Mouse (Mus musculus) midbrain, embryonic 11.5 days (tissue): ENCODE measurements around the gene Syne4. TPM values are rescaled to one million over a fixed set of nuclear protein-coding genes. Genes with fewer than 3 reads are reported as not detected.
A peak's percentile ranks its signal among the peaks of the same experiment; 100 is the strongest.

Experiments used
- ATAC-seq: fragments of 200-750 bp; cut with Nextera tagmentation; 2 replicates; pipeline ENCODE4 v1.8.0; 2017; ENCODE audit warnings: moderate TSS enrichment, moderate library complexity; ENCODE audit not compliant: low FRiP score
- DNase-seq: peaks from one replicate; pipeline ENCODE4 v3.0.0; 2015; ENCODE audit warnings: low spot score; ENCODE audit errors: missing footprints
- H3K27ac ChIP-seq: fragments of 300-500 bp; sonication (generic); 2 replicates; pipeline ENCODE4 v1.5.1; 2014; ENCODE audit warnings: low read depth, low read length
- H3K27me3 ChIP-seq: fragments of 300-500 bp; sonication (generic); 2 replicates; pipeline ENCODE4 v1.6.1; 2014; ENCODE audit warnings: mild to moderate bottlenecking, low read length, moderate library complexity, mixed read lengths; ENCODE audit not compliant: control insufficient read depth, insufficient read depth
- H3K36me3 ChIP-seq: fragments of 300-500 bp; sonication (generic); 2 replicates; pipeline ENCODE4 v1.6.1; 2014; ENCODE audit warnings: mild to moderate bottlenecking, low read length, moderate library complexity, mixed read lengths; ENCODE audit not compliant: control insufficient read depth, insufficient read depth
- H3K4me1 ChIP-seq: fragments of 300-500 bp; sonication (generic); 2 replicates; pipeline ENCODE4 v1.6.1; 2014; ENCODE audit warnings: low read length; ENCODE audit not compliant: control insufficient read depth, insufficient read depth
- H3K4me2 ChIP-seq: fragments of 300-500 bp; sonication (generic); 2 replicates; pipeline ENCODE4 v1.6.1; 2014; ENCODE audit warnings: mild to moderate bottlenecking, moderate library complexity
- H3K4me3 ChIP-seq: fragments of 300-500 bp; sonication (generic); 2 replicates; pipeline ENCODE4 v1.5.1; 2014; ENCODE audit warnings: low read depth, low read length
- H3K9ac ChIP-seq: fragments of 300-500 bp; sonication (generic); 2 replicates; pipeline ENCODE4 v1.6.1; 2014; ENCODE audit warnings: low read length
- H3K9me3 ChIP-seq: fragments of 300-500 bp; sonication (generic); 2 replicates; pipeline ENCODE4 v1.6.1; 2016; ENCODE audit warnings: low read length; ENCODE audit not compliant: control insufficient read depth
- WGBS: fragments of 180-500 bp; shearing (Covaris S2); extraction: QIAGEN DNeasy Blood & Tissue Kit; methylation state at CpG from one replicate; pipeline ENCODE4 v1.1.7; 2014; 5-methylcytosine and 5-hydroxymethylcytosine counted together
- polyA plus RNA-seq: library from polyadenylated mRNA; unstranded; fragments of >200 nt; fragmentation: Nextera tagmentation; extraction: Ambion mirVana; gene quantifications from 2 replicates; pipeline ENCODE4 v1.2.1, GENCODE M21; 2014

Syne4 gene
- polyA plus RNA-seq, 1 experiment from 2014 or later: 8.2 TPM

DNA sequence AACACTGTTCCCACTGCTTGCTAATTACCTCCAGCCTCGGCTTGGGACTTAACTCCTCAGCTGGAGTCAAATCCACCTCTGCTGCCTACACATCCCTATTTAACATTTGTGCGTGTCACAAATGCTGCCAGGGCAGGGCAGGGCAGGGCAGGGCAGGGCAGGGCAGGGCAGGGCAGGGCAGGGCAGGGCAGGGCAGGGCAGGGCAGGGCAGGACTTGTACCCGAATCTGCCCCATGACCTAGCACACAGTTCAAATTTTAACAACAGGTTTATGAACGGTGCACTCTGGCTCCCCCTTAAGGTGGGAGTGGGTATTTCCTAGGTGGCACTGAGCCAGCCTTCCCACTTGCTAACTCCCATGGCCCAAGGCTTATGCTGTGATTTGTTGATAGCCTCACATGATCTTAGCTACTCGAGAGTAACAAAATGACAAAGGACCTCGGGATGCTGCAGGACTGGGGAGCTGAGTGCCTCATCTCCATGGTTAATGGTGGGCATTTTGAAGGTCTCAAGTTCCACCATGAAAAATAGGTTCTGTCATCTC lies 38.7 kb downstream of the Syne4 start:
- Histone ChIP-seq H3K4me2 (no peak overlapping the region), H3K36me3 (peaks cover 5% of the 10 kb centered on the region; the same call in 1 of the 2 replicates), H3K4me1 (no peaks in the 10 kb centered on the region; the same call in 1 of the 2 replicates), H3K27me3 (peaks cover 4% of the 10 kb centered on the region), H3K4me3 (no peak overlapping the region), H3K9ac (no peak overlapping the region), H3K27ac (no peak overlapping the region), H3K9me3 (no peaks in the 10 kb centered on the region)
- peak; percentile 63 for ATAC-seq
- 19% methylated on average over 6 of the region's 6 CpGs for WGBS
- DNase-seq: peak; percentile 97

DNA sequence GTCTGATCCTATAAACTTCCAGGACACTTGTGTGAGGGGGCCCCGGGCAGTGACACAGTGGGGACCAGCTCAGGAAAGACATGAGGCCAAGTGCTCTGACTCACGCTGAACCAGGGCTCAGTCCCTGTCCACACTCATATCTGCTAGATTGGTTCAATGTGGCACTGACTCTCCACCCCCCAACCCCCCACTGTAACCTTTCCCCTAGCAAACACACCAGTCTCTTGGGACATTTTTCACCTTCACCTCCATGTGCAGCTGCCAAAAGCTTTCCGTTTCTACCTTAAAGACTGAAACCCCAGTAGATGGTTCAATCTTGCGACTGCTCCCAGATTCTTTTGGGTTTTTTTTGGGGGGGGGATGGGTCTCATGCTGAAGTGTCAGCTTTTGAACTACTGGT lies 39.5 kb downstream of the Syne4 start:
- WGBS: 77% methylated on average over 4 of the region's 4 CpGs
- DNase-seq: peak; percentile 69
- no peak for ATAC-seq

DNA sequence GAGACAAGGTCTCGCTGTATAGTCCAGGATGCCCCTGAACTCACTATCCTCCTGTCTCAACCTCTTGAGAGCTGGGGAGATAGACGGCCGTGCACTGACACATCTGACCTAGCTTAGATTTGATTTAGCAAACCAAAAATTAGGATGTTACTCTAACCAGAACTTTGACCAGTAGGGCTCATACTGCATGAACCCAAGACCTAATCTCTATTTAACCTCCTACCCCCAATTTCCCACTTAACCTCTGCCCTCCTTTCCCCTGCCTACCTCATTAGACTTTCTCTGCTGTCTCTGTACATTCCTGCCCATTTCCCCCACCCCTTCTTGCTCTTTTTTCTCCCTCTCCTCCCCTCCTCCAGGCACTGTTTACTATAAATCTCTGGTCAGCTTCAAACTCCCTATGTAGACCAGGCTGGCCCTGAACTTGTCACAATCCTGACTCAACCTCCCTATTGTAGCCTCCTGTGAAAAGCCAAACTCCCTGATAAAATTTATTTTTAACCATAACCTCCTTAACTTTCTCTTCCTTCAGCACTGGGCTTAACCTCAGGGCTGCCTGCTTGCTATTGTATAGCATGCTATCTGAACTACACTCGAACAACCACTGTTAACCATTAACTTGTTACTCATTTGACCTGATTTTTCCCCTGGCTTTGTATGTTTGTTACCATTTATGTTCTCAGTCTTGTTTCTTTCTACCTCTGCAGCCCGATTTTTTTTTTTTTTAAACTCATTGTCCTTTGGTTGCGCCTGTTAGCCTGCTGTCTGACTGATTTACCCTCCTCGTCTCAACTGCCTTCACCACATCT lies 44.0 kb downstream of the Syne4 start:
- peaks cover 17% of the 10 kb centered on the region for H3K4me1 ChIP-seq
- 76% methylated on average over 7 of the region's 7 CpGs for WGBS
- H3K9me3 ChIP-seq: no peaks in the 10 kb centered on the region
- H3K27me3 ChIP-seq: no peaks in the 10 kb centered on the region
- no peak for ATAC-seq
- H3K4me3 ChIP-seq: no peak overlapping the region
- peaks cover 5% of the 10 kb centered on the region; the same call in 1 of the 2 replicates for H3K36me3 ChIP-seq
- DNase-seq: peak; percentile 72
- H3K4me2 ChIP-seq: no peak overlapping the region
- 0 out of 2 replicates have a peak overlapping the region, but pooled peaks have one; percentile 5 for H3K9ac ChIP-seq
- no peak overlapping the region for H3K27ac ChIP-seq

More for the DNA sequence above, 39.5 kb downstream of the Syne4 start:
- no peak overlapping the region for H3K4me2 ChIP-seq
- no peaks in the 10 kb centered on the region for H3K27me3 ChIP-seq
- H3K27ac ChIP-seq: no peak overlapping the region
- H3K9me3 ChIP-seq: no peaks in the 10 kb centered on the region
- H3K4me1 ChIP-seq: peaks cover under 1% of the 10 kb centered on the region
- H3K9ac ChIP-seq: no peak overlapping the region
- peaks cover 5% of the 10 kb centered on the region; the same call in 1 of the 2 replicates for H3K36me3 ChIP-seq
- H3K4me3 ChIP-seq: no peak overlapping the region

- H3K4me2 ChIP-seq: no peak overlapping the region
- peaks cover 2% of the 10 kb centered on the region; the same call in 1 of the 2 replicates for H3K27me3 ChIP-seq
- WGBS: 90% methylated on average over 31 of the region's 31 CpGs
- H3K4me1 ChIP-seq: peaks cover 17% of the 10 kb centered on the region
- no peak overlapping the region for H3K4me3 ChIP-seq
- peak; percentile 4 for DNase-seq
- H3K9me3 ChIP-seq: no peaks in the 10 kb centered on the region
- peaks cover 5% of the 10 kb centered on the region; the same call in 1 of the 2 replicates for H3K36me3 ChIP-seq
- no peak for ATAC-seq
- no peak overlapping the region for H3K27ac ChIP-seq
- no peak overlapping the region for H3K9ac ChIP-seq
Observed at GRCm38 (mm10) chr7:30359276-30359865, 44.8 kb downstream of the Syne4 start.

DNA sequence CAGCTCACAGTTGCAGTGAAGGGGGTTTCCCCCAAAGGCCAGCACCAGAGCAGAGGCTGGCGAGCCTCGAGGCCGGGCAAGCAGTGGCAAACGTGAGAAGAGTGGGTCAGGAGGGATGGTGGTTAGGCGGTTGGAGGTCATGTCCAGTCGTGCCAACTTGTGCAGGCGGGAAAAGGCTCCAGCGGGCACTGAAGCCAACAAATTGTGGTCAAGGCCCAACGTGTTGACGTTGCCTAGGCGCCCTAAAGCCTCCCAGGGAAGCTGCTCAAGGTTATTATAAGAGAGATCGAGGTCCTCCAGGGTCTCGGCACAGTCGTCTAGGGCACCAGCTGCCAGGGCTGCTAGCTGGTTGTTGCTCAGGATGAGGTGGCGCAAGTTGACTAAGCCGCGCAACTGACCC lies 45.4 kb downstream of the Syne4 start:
- H3K4me3 ChIP-seq: no peak overlapping the region
- peaks cover 2% of the 10 kb centered on the region; the same call in 1 of the 2 replicates for H3K27me3 ChIP-seq
- no peak overlapping the region for H3K9ac ChIP-seq
- ATAC-seq (no peak), DNase-seq (peak; percentile 53)
- H3K36me3 ChIP-seq: peaks cover 5% of the 10 kb centered on the region; the same call in 1 of the 2 replicates
- 91% methylated on average over 17 of the region's 17 CpGs for WGBS
- H3K4me2 ChIP-seq: no peak overlapping the region
- no peak overlapping the region for H3K27ac ChIP-seq
- no peaks in the 10 kb centered on the region for H3K9me3 ChIP-seq
- peaks cover 17% of the 10 kb centered on the region for H3K4me1 ChIP-seq

GRCm38 (mm10) chr7:30362652-30363343 lies 48.2 kb downstream of the Syne4 start, which contains the start of gene Lrfn3:
Lrfn3 (minus strand) TSS chr7:30362772.
- Histone ChIP-seq H3K9ac (peak within 1 kb of the TSS; percentile 80), H3K4me1 (peaks cover 17% of the 10 kb centered on the region), H3K4me3 (peak within 1 kb of the TSS; percentile 59), H3K27ac (no peak within 1 kb of the TSS), H3K9me3 (no peaks in the 10 kb centered on the region), H3K36me3 (no peaks in the 10 kb centered on the region), H3K4me2 (peak within 1 kb of the TSS; percentile 87), H3K27me3 (peaks cover 2% of the 10 kb centered on the region; the same call in 1 of the 2 replicates)
- 1% methylated on average over 38 of the region's 55 CpGs for WGBS
- DNase-seq: peak; percentile 99
- ATAC-seq: peak; percentile 78

GRCm38 (mm10) chr7:30363344-30363738 lies 48.7 kb downstream of the Syne4 start:
- Histone ChIP-seq H3K9me3 (no peaks in the 10 kb centered on the region), H3K9ac (peak overlapping the region; percentile 80), H3K27me3 (peaks cover 2% of the 10 kb centered on the region; the same call in 1 of the 2 replicates), H3K27ac (no peak overlapping the region), H3K4me1 (peaks cover 17% of the 10 kb centered on the region), H3K4me3 (peak overlapping the region; percentile 59), H3K4me2 (peak overlapping the region; percentile 87), H3K36me3 (no peaks in the 10 kb centered on the region)
- DNase-seq (no peak), ATAC-seq (peak; percentile 28; the same call in 1 of the 2 replicates)
- WGBS: 75% methylated on average over 6 of the region's 6 CpGs

- Histone ChIP-seq H3K36me3 (no peaks in the 10 kb centered on the region), H3K4me1 (peaks cover under 1% of the 10 kb centered on the region; the same call in 1 of the 2 replicates), H3K4me2 (no peak overlapping the region), H3K4me3 (no peak overlapping the region), H3K27ac (no peak overlapping the region), H3K27me3 (peaks cover 2% of the 10 kb centered on the region; the same call in 1 of the 2 replicates), H3K9me3 (no peaks in the 10 kb centered on the region), H3K9ac (no peak overlapping the region)
- peak; percentile 76 for DNase-seq
- 78% methylated on average over 2 of the region's 2 CpGs for WGBS
- ATAC-seq: no peak
Observed at GRCm38 (mm10) chr7:30367466-30367865, 52.9 kb downstream of the Syne4 start.
